Mouse (Mus musculus): ENCODE measurements around the gene Rps6ka5.

Rps6ka5 gene

GRCm38 (mm10) chr12:100604540-100604939 is 122.2 kb downstream of the Rps6ka5 start:
- peak; percentile 17 for DNase-seq (ENCODE audit: low read depth, low spot score)

- DNase-seq (ENCODE audit: low read depth, low spot score) = no peak
Measured at GRCm38 (mm10) chr12:100594700-100595099, 132.1 kb downstream of the Rps6ka5 start.

GRCm38 (mm10) chr12:100586601-100587000 is 140.2 kb downstream of the Rps6ka5 start:
- no peak for DNase-seq (ENCODE audit: low read depth, low spot score)

GRCm38 (mm10) chr12:100579221-100579620 is 147.6 kb downstream of the Rps6ka5 start:
- DNase-seq (ENCODE audit: low read depth, low spot score) = no peak

- DNase-seq (ENCODE audit: low read depth, low spot score) = peak; percentile 30
Measured at GRCm38 (mm10) chr12:100578291-100578690, 148.5 kb downstream of the Rps6ka5 start.

- DNase-seq (ENCODE audit: low read depth, low spot score) = no peak
Measured at GRCm38 (mm10) chr12:100575739-100576138, 151.0 kb downstream of the Rps6ka5 start.

GRCm38 (mm10) chr12:100570522-100571072 is 156.2 kb downstream of the Rps6ka5 start:
- DNase-seq (ENCODE audit: low read depth, low spot score) = no peak

- DNase-seq (ENCODE audit: low read depth, low spot score) = no peak
Measured at GRCm38 (mm10) chr12:100568831-100569230, 158.0 kb downstream of the Rps6ka5 start.

GRCm38 (mm10) chr12:100568105-100568504 is 158.7 kb downstream of the Rps6ka5 start:
- DNase-seq (ENCODE audit: low read depth, low spot score) = no peak

GRCm38 (mm10) chr12:100567627-100568026 is 159.2 kb downstream of the Rps6ka5 start:
- DNase-seq (ENCODE audit: low read depth, low spot score) = no peak

GRCm38 (mm10) chr12:100553675-100554074 is 173.1 kb downstream of the Rps6ka5 start:
- DNase-seq (ENCODE audit: low read depth, low spot score) = no peak

GRCm38 (mm10) chr12:100551972-100552371 is 174.8 kb downstream of the Rps6ka5 start:
- no peak for DNase-seq (ENCODE audit: low read depth, low spot score)

GRCm38 (mm10) chr12:100544194-100544567 is 182.6 kb downstream of the Rps6ka5 start:
- no peak for DNase-seq (ENCODE audit: low read depth, low spot score)

GRCm38 (mm10) chr12:100543437-100544193 is 183.2 kb downstream of the Rps6ka5 start:
- no peak for DNase-seq (ENCODE audit: low read depth, low spot score)

GRCm38 (mm10) chr12:100542494-100542893 is 184.3 kb downstream of the Rps6ka5 start:
- DNase-seq (ENCODE audit: low read depth, low spot score) = no peak

- DNase-seq (ENCODE audit: low read depth, low spot score) = no peak
Measured at GRCm38 (mm10) chr12:100542076-100542475, 184.7 kb downstream of the Rps6ka5 start.

- no peak for DNase-seq (ENCODE audit: low read depth, low spot score)
Measured at GRCm38 (mm10) chr12:100539158-100539714, 187.5 kb downstream of the Rps6ka5 start.

- DNase-seq (ENCODE audit: low read depth, low spot score) = no peak
Measured at GRCm38 (mm10) chr12:100538445-100539157, 188.2 kb downstream of the Rps6ka5 start.

GRCm38 (mm10) chr12:100537091-100537490 is 189.7 kb downstream of the Rps6ka5 start:
- DNase-seq (ENCODE audit: low read depth, low spot score) = no peak

- no peak for DNase-seq (ENCODE audit: low read depth, low spot score)
Measured at GRCm38 (mm10) chr12:100535028-100535427, 191.8 kb downstream of the Rps6ka5 start.

GRCm38 (mm10) chr12:100534028-100534427 is 192.8 kb downstream of the Rps6ka5 start:
- no peak for DNase-seq (ENCODE audit: low read depth, low spot score)

GRCm38 (mm10) chr12:100533209-100533608 is 193.6 kb downstream of the Rps6ka5 start:
- DNase-seq (ENCODE audit: low read depth, low spot score) = no peak
